Mouse (Mus musculus): ENCODE data around the gene Zdhhc14.

DNA sequence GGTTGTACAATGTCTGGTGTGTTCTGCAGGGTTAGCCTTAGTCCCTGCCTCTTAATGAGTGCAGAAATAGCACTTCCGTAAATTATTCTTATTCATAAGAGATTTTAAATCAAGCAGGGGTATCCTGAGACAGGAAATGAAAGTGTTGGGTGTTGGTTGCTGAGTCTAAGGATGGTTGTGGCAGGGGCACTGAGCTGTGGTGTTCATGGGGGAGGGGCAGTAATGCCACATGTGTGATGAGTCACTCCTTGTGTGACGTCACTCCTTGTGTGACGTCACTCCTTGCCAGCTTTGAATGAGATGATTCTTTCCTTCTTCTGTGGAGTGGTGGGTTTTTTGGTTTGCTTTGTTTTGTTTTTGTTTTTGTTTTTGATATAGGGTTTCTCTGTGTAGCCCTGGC lies 134.0 kb downstream of the Zdhhc14 start:
- TF ChIP-seq POLR2A (IDR thresholded peaks at IDR 0.05; ENCODE audit: insufficient read length, low read depth) (no peak), CEBPB (IDR thresholded peaks at IDR 0.05; ENCODE audit: insufficient read depth, poor library complexity, severe bottlenecking) (no peak), MAX (IDR thresholded peaks at IDR 0.05; ENCODE audit: low read depth) (no peak), MYOG (IDR thresholded peaks at IDR 0.05; ENCODE audit: control insufficient read depth in 1 of 3, insufficient read depth in 1 of 3, insufficient read length in 2 of 3, low read depth in 2 of 3) (no peak), POLR2AphosphoS2 (IDR thresholded peaks at IDR 0.05; ENCODE audit: insufficient read length, low read depth) (no peak), MYOD1 (IDR thresholded peaks at IDR 0.05; ENCODE audit: control insufficient read depth in 1 of 3, insufficient read length in 2 of 3, low read depth in 2 of 3) (no peak)
